Mouse (Mus musculus): ENCODE measurements around the gene Piwil4.

DNA sequence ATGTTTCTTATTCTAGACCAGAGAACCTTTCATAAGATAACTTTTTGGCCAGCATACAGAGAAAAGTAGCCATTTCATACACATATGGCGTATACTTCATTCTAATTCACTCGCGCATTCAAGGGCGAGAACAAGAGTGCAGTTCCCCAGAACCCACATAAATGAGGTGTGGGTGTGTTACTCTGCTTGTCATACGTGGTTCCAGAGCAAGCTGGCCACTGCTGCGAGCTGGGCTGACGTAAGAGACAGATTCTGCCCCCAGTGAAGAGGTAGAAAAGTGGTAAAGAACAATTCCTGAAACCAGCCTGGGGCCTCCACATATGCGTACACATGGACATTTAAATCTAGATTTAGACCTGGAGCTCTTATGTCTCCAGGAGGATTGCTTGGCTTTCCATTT, 66.0 kb downstream of the Piwil4 start:
- no peak for TF ChIP-seq CTCF (IDR thresholded peaks at IDR 0.05)
- TF ChIP-seq EP300 (IDR thresholded peaks at IDR 0.05), result no peak
